Mouse (Mus musculus): ENCODE results near the gene Arih2.

- TF ChIP-seq CTCF (IDR thresholded peaks at IDR 0.05; ENCODE audit: borderline replicate concordance, insufficient read depth, low read depth, low read length), result no peak
- no peak for TF ChIP-seq POLR2A (IDR thresholded peaks at IDR 0.05; ENCODE audit: borderline replicate concordance, insufficient read depth, low read length)
Observed at GRCm38 (mm10) chr9:108563671-108564070, 85.5 kb downstream of the Arih2 start.

All from cerebellum, adult 2 months (tissue).